Mouse (Mus musculus): ENCODE measurements around the gene Spem1. TPM values are rescaled to one million over a fixed set of nuclear protein-coding genes. Genes with fewer than 3 reads are reported as not detected.
A peak's percentile ranks its signal among the peaks of the same experiment; 100 is the strongest.

The Spem1 gene
- total and polyA plus RNA-seq, 3 experiments = 0.23 TPM; not detected in 2

DNA sequence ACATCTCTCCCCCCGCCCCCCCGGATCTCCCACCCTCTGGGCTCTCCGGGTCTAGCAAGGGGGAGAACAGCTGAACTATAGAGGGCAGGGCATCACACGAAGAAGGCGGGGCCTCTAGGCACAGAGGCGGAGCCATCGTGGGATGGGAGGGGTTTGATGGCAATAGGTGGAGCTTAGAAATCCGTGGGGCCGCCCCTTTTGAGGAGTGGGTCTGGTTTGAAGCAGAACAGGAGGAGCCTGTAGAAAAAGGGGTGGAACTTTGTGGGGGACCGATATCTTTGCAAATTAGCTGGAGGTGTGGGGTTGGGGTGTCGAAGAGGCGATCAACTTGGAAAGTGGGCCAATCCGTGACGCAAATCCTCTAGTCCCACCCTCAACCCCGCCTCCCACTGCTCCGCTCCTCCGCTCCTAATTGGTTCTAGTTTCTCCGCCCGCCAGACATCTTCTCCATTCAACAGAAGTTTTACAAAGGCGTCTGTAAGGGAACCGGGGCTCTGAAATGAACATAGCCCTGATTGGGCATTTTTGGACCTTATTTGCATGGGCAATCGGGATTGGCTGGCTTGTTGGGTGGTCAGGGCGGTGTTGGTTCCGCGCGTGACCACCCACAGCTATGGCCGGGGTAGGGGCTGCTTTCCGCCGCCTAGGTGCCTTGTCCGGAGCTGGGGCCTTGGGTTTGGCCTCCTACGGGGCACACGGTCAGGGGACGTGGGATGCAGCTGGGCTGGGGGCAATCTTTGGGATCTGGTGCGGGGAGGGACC lies 16.2 kb upstream of the Spem1 start, which contains the start of gene Tmem256:
Gene Tmem256 (plus strand): TSS at position 563 of the 762 bp plus-strand sequence.
- DNase-seq = peak; percentile 94 to 95
- Histone ChIP-seq H3K4me1 (ENCODE audit: control insufficient read depth, insufficient read depth, low read length) (peaks cover 2% of the 10 kb centered on the region), H3K9ac (ENCODE audit: low read depth, low read length) (peak within 1 kb of the TSS; percentile 80), H3K36me3 (ENCODE audit: control insufficient read depth, insufficient read depth, low read length) (peaks cover 2% of the 10 kb centered on the region; the same call in 1 of the 2 replicates), H3K27me3 (ENCODE audit: control insufficient read depth, insufficient read depth, low read length) (no peaks in the 10 kb centered on the region; the same call in 1 of the 2 replicates), H3K27ac (peak within 1 kb of the TSS; percentile 94), H3K79me2 (replicated peaks; ENCODE audit: control insufficient read depth, insufficient read depth, low read length) (no peaks in the 10 kb centered on the region), H3K4me3 (peak within 1 kb of the TSS; percentile 58)
- TF ChIP-seq EP300 (IDR thresholded peaks at IDR 0.05; ENCODE audit: insufficient read depth, low read depth, low read length) (no peak), POLR2A (IDR thresholded peaks at IDR 0.05; ENCODE audit: insufficient read depth, low read depth, low read length) (peak; percentile 90)
- under 1% methylated on average over 34 of the region's 34 CpGs for WGBS
- intact Hi-C loops (cut with DNase I) = loop anchor here (2.0 kb wide), 3 partner anchors 35 to 79 kb away; partner anchors contain the start of genes Polr2a and Tmem95

DNA sequence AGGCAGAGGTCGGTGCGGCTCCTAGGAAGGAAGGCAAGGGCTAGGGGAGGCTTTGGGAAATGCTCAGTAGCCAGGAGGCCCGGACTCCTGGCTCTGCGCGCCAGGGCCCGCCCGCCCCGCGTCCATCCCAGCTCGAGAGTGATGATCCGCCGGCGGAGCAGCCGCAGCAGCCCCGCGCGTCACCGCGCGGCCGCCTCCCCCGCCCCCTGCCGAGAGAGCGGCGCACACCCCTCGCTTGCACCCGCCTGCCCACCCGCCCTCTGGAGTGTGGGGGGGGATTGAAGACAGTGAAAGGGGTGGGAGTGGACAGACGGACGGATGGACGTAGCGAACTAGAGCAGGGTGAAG lies 15.6 kb upstream of the Spem1 start, which contains the start of gene Nlgn2:
Gene Nlgn2 (minus strand): TSS at position 181 of the 348 bp plus-strand sequence.
- intact Hi-C loops (cut with DNase I) = loop anchor here (2.0 kb wide), 2 partner anchors 35 to 41 kb away; partner anchors contain the start of gene Tmem95
- TF ChIP-seq CTCF (IDR thresholded peaks at IDR 0.05) (peak; percentile 43), EP300 (IDR thresholded peaks at IDR 0.05; ENCODE audit: insufficient read depth, low read depth, low read length) (no peak)
- under 1% methylated on average over 23 of the region's 32 CpGs for WGBS
- no peak for DNase-seq
- Histone ChIP-seq H3K79me2 (replicated peaks; ENCODE audit: control insufficient read depth, insufficient read depth, low read length) (no peaks in the 10 kb centered on the region), H3K27me3 (ENCODE audit: control insufficient read depth, insufficient read depth, low read length) (no peaks in the 10 kb centered on the region; the same call in 1 of the 2 replicates), H3K4me3 (peak within 1 kb of the TSS; percentile 58), H3K36me3 (ENCODE audit: control insufficient read depth, insufficient read depth, low read length) (peaks cover 2% of the 10 kb centered on the region; the same call in 1 of the 2 replicates), H3K27ac (peak within 1 kb of the TSS; percentile 94), H3K4me1 (ENCODE audit: control insufficient read depth, insufficient read depth, low read length) (peaks cover 2% of the 10 kb centered on the region), H3K9ac (ENCODE audit: low read depth, low read length) (peak within 1 kb of the TSS; percentile 80)

DNA sequence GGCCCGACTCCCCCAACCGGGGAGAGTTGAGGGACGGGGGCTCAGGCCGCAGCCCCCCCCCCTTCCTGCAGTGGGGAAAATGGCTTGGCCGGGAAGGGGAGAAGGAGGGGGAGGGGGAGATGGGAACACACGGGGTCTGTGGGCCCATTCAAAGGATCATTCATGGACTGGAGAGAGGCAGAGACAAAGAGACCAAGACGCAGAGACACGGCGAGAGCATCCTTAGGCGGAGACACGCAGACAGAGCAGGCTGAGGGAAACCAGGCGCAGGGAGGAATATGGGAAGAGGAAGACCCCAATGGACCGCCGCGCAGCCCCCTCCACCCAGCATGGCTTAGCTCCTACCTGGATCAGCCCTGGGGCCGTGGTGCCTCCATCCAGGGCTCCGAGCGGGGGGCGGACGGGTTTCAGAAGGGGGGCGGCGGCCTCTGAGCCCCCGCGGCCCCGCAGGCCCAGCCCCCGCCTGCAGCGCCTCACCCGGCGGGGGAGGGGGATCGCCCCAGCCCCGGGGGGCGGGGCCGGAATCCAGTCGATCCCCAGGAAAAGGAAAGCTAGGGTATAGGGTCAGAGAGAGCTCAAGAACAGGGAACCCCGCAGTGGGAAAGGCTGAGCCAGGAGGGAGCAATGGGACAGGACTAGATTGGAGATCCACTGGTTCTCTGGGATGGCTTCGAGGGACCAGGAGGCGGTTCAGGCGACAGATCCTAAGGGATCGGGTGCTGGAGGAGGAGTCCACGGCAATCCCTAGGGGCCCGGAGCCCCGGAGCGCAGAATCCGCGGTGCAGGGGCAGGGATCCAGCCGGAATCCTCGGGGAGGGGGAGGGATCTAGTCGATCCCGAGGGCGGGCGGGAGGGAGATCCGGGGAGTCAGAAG lies 15.0 kb upstream of the Spem1 start:
- no peaks in the 10 kb centered on the region for H3K79me2 ChIP-seq (replicated peaks; ENCODE audit: control insufficient read depth, insufficient read depth, low read length)
- TF ChIP-seq CTCF (IDR thresholded peaks at IDR 0.05) (no peak), EP300 (IDR thresholded peaks at IDR 0.05; ENCODE audit: insufficient read depth, low read depth, low read length) (no peak), POLR2A (IDR thresholded peaks at IDR 0.05; ENCODE audit: insufficient read depth, low read depth, low read length) (no peak)
- DNase-seq = peak; percentile 59 to 67
- H3K9ac ChIP-seq (ENCODE audit: low read depth, low read length) = peak overlapping the region; percentile 48
- intact Hi-C loops (cut with DNase I) = loop anchor here (2.0 kb wide), 2 partner anchors 34 to 42 kb away; partner anchors contain the start of gene Tmem95
- no peaks in the 10 kb centered on the region; the same call in 1 of the 2 replicates for H3K27me3 ChIP-seq (ENCODE audit: control insufficient read depth, insufficient read depth, low read length)
- peak overlapping the region; percentile 94 for H3K27ac ChIP-seq
- peaks cover 2% of the 10 kb centered on the region for H3K4me1 ChIP-seq (ENCODE audit: control insufficient read depth, insufficient read depth, low read length)
- peaks cover 2% of the 10 kb centered on the region; the same call in 1 of the 2 replicates for H3K36me3 ChIP-seq (ENCODE audit: control insufficient read depth, insufficient read depth, low read length)
- H3K4me3 ChIP-seq = peak overlapping the region; percentile 58
- 5% methylated on average over 50 of the region's 52 CpGs for WGBS

DNA sequence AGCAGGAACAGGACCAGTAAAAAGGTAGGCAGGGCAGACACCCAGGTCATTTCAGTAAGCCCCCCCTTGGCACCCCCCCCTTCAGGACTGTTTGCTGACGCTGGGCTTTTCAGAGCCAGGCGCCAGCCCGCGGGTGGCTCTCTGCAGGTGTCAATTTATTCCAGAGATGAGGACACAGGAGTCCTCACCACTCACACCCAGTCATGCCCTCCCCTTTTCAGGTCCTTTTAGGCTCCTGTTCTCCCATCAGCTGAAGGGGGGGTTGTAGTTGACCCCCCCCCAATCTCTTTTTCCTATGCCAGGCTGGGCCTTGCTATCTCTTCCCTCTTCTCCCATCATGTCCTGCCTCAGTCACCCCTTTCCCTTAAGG lies 14.0 kb upstream of the Spem1 start:
- Histone ChIP-seq H3K36me3 (ENCODE audit: control insufficient read depth, insufficient read depth, low read length) (peaks cover 2% of the 10 kb centered on the region; the same call in 1 of the 2 replicates), H3K9ac (ENCODE audit: low read depth, low read length) (no peak overlapping the region), H3K27me3 (ENCODE audit: control insufficient read depth, insufficient read depth, low read length) (no peaks in the 10 kb centered on the region; the same call in 1 of the 2 replicates), H3K27ac (no peak overlapping the region), H3K4me3 (no peak overlapping the region), H3K4me1 (ENCODE audit: control insufficient read depth, insufficient read depth, low read length) (peaks cover 2% of the 10 kb centered on the region), H3K79me2 (replicated peaks; ENCODE audit: control insufficient read depth, insufficient read depth, low read length) (no peaks in the 10 kb centered on the region)
- 39% methylated on average over 4 of the region's 4 CpGs for WGBS
- TF ChIP-seq EP300 (IDR thresholded peaks at IDR 0.05; ENCODE audit: insufficient read depth, low read depth, low read length) (no peak), CTCF (IDR thresholded peaks at IDR 0.05) (no peak), POLR2A (IDR thresholded peaks at IDR 0.05; ENCODE audit: insufficient read depth, low read depth, low read length) (no peak)
- no peak for DNase-seq
- intact Hi-C loops (cut with DNase I) = loop anchor here (2.0 kb wide), 2 partner anchors 33 to 43 kb away; partner anchors contain the start of gene Tmem95

DNA sequence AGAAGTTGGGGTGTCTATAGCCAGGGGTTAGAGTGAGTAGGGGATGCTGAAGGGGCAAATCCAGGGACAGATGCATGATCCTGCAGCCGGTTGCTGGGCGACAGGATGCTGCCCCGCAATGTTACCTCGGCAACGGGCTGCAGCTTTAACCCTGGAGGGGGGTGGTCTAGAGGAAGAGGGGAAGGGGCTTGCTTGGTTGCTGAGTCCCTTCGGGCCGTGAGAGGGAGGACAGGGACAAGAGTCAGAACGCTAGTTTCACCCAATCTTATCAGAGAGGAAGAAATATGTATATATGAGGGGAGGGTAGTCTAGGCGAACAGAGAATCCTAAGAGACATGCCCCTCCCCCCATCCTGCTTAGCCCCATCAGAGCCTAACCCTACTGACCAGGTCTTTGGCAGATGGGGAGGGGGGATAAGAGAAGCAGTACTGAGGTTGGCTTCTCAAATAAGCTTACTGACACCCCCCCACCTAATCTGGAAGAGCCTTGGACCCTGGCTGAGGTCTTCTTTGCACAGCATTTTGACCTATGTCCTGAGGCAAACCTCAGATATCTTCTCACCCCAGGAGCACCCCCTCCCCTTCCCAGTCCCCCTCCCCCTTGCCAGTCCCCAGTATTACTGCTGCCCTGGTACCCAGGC lies 13.5 kb upstream of the Spem1 start:
- Histone ChIP-seq H3K27me3 (ENCODE audit: control insufficient read depth, insufficient read depth, low read length) (no peaks in the 10 kb centered on the region; the same call in 1 of the 2 replicates), H3K36me3 (ENCODE audit: control insufficient read depth, insufficient read depth, low read length) (peaks cover 2% of the 10 kb centered on the region; the same call in 1 of the 2 replicates), H3K9ac (ENCODE audit: low read depth, low read length) (no peak overlapping the region), H3K27ac (no peak overlapping the region), H3K79me2 (replicated peaks; ENCODE audit: control insufficient read depth, insufficient read depth, low read length) (no peaks in the 10 kb centered on the region), H3K4me3 (no peak overlapping the region), H3K4me1 (ENCODE audit: control insufficient read depth, insufficient read depth, low read length) (peaks cover 2% of the 10 kb centered on the region)
- TF ChIP-seq EP300 (IDR thresholded peaks at IDR 0.05; ENCODE audit: insufficient read depth, low read depth, low read length) = no peak
- no peak for TF ChIP-seq POLR2A (IDR thresholded peaks at IDR 0.05; ENCODE audit: insufficient read depth, low read depth, low read length)
- no peak for TF ChIP-seq CTCF (IDR thresholded peaks at IDR 0.05)
- intact Hi-C loops (cut with DNase I) = no loop called here
- 57% methylated on average over 9 of the region's 9 CpGs for WGBS
- no peak for DNase-seq
